Mouse (Mus musculus) R1 (cell line): ENCODE data around the gene Senp7.
"Not testable (repeated sequence)": the region's sequence is repeated elsewhere in the genome, so short reads cannot be mapped to it uniquely, and the experiment has no call there.

Experiments used
- DNase-seq: peaks from one replicate; pipeline ENCODE4 v3.0.0-alpha.2; 2018; ENCODE audit warnings: low read depth, low spot score

Senp7 gene

DNA sequence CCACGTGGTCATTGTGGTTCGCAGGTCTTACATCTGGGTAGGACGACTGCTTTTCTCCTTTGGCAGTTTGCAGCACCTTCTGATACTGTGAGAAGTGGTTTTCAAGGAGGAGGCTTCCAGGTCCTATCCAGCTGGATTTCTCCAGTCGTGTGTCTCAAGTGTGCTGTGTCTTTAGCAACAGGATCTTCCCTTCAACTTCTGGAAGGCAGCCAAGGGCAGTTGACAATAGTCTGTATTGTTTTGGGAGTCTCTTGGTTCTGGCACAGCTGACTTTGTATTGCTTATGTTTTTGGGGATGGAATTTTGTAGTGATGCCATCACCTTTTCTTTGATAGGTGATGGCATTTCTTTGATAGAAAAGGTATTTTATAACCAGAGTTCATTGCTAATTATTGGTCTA is 86.0 kb downstream of the Senp7 start:
- DNase-seq = no peak

DNA sequence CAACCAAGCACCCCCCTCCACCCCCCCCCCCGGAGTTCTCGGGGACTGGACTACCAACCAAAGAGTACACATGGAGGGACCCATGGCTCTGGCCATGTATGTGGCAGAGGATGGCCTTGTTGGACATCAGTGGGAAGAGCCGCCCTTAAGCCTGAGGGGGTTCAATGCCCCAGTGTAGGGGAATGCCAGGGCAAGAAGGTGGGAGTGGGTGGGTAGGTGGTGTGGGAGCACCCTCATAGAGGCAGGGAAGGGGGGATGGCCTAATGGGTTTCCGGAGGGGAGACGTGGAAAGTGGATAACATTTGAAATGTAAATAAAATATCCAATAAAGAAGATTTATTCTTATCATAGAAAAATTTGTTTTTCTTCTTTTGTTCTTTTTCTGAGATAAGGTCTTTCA is 89.5 kb downstream of the Senp7 start:
- not testable (repeated sequence) for DNase-seq

DNA sequence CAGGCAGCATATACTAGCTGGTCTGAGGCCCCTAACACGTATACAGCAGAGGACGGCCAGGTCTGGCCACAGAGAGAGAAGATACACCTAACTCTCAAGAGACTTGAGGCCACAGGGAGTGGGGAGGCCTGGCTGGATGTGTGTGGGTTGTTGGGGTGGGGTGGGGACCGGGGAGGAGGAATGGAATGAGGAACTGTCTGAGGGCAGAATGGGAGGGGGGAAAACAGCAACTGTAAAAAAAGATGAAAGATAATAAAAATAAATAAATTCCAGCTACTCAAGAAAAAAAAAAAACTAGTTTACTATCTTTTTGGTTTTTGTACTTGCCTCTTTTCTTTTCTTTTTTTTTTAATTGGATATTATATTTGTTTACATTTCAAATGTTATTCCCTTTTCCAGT is 91.8 kb downstream of the Senp7 start:
- no peak for DNase-seq

DNA sequence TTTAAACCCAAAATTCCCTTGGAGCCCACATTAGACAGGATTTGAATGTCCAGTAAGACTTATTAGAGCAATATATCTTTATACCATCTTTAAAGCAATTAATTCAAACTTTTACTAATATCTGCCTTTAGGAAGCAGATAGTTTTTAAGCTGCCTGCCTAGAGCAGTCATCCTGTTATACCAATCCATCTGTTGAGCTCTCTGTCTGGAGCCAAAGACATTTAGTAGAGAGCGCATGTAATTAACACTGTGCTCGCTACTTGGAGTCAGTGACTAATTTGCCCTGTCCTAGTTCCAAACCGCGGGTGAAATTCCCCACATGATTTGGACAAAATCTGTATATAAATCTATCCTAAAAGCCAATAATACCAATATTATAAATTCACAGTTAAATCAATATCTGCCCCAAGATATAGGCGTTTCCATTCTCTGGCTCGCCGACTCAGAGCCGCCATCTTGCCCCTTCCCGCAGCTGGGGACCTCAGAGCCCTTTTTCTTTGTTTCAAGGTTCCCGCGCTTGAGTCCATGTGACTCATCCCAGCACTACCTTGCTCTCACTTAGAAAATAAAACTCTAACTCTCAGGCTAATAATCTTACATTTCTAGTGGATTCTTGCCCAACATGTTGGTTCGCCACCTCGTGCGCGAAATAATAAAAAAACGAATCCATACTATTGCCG is 96.9 kb downstream of the Senp7 start:
- DNase-seq = peak; percentile 81

DNA sequence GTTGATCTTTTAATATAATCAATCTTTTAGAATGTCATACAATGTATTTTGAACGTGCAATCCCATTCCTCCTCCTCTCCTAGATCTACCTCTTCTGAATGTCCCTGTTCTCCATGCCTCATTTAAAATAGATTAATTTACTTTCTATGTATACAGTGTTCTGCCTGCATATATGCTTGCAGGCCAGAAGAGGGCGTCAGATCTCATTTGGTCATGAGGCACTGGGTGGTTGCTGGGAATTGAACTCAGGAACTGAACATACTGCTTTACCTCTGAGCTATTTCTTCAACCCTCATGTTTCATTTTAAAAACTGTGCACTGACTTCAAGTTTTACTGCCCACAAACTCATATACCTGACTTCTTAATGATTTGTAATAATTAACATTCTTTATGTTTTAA is 99.5 kb downstream of the Senp7 start:
- peak; percentile 45 for DNase-seq

DNA sequence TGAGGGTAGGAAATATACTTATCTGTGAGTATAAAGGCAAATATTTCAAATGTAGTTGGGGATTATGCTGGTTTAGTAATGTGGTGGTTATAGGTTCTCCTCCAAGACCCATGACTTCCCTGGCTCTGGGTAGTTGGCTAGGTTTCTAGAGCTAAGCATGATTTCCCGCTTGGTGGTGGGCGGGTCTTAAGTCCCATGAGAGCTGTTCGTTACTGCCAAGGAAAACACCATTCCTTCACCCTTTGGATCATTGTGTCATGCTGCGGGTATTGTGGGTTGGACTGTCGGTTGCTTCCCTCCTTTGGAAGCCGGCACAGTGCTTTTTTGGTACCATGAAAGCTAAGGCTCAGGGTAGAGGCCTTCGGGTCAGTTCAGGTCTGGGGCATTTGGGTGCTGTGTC is 115.3 kb downstream of the Senp7 start:
- DNase-seq = no peak

DNA sequence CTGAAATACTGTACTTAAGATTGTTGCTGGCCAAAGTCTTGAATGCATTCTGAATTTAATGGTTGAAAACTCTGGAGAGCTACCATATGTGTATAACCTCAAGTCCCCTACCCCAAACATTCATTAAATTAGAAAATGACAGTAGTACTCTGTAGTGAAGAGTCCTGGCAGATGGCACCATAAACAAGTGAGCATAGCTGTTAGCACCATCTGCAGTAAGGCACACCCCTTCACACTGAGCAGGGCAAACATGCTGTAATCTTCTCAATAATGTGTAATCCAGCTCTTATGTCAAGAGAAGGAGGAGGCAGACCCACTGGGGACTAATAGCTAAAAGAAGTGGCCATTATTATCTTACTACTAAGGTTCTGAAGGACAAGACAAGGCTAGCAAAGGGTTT is 122.1 kb downstream of the Senp7 start:
- DNase-seq = no peak

DNA sequence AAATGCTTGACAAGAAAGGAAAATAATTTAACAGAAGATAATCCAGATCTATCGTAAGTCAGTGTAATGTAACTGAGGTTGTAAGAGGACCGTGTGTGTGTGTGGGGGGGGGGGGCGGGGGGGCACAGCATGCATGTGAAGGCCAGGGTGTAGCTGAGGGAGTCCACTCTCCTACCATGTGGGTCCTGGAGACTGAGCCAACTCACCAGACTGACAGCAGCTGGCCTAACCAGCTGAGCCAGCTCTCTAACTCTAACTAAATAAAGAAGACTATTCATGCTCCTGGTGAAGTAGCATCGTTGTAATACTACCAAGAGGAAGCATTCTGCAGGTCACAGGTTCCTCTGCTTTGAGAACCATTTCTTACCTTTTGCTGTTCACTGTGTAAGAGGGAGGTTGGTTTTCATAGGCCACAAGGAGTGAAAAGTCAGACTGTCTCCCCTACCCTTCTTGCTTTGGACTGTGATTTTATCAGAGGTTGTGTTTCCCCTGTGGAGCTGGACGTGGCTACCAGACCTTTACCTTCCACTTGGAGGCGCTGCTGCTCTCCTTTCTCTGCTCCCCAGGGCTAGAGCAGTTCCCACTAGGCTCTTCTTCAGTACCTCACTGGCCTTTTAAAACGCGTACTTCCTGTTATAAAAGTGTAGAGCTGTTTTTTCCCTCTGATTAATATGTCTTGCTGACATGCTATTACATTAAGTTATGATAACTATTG is 127.9 kb downstream of the Senp7 start:
- DNase-seq = peak; percentile 61

DNA sequence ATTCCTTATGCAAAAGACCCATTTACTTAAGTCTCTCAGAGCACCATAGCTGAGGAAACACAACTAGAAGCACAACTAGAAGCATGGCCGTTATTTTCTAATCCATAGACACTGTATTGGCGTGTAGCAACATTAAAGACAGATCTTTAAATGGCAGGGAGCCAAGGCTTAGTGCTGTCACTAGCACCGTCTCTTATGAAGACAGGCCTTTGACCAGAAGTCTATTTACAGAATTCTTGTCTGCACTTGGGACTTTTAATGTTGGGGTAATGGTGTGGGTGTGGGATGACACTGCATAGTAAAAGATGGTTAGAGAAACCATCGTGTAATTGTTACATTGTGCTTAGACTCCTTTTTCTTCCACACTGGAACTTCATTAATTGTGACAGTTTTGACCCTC is 138.7 kb downstream of the Senp7 start:
- DNase-seq = no peak

DNA sequence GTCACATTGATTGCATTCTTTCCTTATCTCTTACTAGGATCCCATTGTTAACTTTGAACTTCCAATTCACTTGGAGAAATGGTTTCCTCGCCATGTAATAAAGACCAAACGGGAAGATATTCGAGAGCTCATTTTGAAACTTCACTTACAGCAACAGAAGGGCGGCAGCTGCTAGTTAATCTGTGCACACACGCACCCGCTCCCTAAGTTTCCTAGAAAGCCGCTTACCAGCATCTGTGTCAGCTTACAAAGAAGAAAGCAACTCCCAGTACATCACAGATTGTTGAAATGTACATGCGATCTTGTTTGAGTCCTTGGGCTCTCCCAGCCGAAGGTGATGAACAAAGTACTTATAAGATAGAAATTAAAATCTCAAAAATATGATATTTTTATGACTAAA is 140.1 kb downstream of the Senp7 start:
- no peak for DNase-seq

DNA sequence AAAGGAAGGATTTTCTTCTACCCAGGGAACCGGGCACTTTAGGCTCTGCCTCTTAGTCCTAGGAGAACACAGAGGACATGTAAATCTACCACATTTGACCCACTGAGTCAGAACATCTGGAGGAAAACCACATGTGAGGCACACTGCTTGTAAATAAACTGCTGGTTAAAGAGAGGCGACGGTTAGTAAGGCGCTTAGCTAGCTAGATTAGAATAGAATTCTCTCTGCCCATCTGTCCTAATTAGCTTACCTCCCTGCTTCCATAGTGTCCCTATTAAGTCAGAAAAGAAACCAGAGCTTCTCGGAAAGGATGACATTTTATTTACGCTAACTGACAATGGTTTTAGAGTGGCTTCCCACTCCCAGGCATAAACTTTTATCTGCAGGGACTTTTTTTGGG is 155.9 kb downstream of the Senp7 start, which contains the start of gene Impg2:
Impg2 (plus strand) TSS at position 263 of the 400 bp plus-strand sequence.
- DNase-seq = no peak

DNA sequence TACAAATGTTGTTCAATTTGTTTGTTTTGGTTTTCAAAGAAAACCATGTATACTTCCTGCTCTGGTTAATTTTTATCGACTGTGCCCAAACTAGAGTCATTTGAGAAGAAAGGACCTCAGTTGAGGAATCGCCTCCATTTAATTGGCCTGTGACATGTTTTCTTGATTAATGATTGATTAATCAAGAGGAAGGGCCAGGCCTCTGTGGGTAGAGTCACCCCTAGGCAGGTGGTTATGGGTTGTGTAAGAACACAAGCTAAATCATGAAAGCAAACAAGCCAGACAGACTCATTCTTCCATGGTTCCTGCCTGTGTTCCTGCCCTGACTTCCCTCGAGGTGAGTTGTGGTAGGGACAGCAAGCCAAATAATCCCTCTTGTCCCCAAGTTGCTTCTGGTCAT is 164.6 kb downstream of the Senp7 start:
- no peak for DNase-seq

DNA sequence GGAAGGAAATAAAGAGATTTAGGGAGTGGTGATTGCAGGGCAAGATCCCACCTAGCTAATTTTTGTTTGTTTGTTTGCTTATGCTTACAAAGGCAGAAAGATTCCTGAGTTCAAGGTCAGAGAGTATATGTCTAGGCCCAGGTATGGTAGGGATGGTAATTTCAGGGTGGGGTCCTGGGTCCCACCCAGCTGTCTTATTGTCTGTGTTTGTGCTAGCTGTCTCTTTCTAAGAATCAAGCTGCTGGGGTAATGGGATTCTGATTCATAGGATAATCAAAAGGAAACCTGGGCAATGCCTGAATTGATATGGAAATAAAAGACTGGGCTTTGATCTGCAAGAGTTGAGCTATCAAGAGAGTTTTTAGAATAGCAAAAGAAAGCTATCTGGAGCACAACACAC is 179.5 kb downstream of the Senp7 start:
- DNase-seq = peak; percentile 69

DNA sequence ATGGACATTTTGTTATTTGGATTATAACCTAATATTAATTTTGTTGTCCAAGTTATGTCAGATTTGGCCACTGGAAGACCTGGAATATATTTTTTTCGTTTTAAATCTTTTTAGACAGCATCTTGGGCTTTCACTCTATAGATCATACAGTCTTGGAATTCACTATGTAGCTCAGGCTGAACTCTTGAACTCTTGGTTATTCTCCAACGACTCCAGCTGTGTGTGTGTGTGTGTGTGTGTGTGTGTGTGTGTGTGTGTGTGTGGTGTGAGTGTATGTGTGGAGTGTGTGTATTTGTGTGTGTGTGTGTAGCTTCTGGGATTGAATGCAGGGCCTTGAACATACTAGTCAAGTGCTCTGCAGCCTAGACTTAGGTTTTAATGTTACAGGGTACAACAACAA is 181.3 kb downstream of the Senp7 start:
- no peak for DNase-seq

DNA sequence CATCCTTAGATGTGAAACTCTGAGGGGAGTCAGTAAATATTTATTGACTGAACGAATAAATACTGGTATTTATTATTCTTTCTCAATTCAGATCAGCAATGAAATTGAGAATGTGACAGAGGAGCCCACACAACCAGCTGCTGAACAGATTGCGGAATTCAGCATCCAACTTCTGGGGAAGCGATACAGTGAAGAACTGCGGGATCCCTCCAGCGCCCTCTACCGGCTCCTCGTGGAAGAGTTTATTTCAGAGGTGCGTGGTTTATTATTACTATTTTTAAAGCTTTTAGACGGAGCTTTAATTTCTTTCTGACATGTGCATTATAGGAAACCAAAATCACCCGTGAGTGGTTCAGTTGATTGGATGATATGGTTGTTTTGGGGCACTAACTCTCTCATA is 183.2 kb downstream of the Senp7 start:
- peak; percentile 40 for DNase-seq

DNA sequence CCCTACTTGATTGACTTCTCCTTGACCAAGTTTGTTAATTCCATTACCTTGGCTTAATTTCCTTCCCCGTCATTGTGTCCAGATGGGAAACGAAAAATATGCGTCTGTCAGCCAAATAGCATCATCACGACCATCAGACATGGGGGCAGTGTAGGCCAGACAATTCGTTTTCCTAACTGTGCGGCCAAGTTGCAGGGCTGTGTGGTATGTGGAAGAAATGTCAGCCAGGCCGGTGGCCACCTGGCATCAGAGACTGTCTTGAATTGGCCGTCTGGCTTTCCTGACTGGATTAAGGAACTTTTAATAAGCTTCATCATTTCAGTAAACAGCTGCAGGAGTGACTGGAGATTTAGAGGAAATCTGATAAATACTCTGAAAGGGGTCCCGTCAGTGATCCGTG is 184.6 kb downstream of the Senp7 start:
- DNase-seq = no peak
